Mouse (Mus musculus): ENCODE measurements around the gene Hecw2. TPM values are rescaled to one million over a fixed set of nuclear protein-coding genes. Genes with fewer than 3 reads are reported as not detected.

The Hecw2 gene
- polyA plus RNA-seq, 1 experiment = 5.2 TPM

DNA sequence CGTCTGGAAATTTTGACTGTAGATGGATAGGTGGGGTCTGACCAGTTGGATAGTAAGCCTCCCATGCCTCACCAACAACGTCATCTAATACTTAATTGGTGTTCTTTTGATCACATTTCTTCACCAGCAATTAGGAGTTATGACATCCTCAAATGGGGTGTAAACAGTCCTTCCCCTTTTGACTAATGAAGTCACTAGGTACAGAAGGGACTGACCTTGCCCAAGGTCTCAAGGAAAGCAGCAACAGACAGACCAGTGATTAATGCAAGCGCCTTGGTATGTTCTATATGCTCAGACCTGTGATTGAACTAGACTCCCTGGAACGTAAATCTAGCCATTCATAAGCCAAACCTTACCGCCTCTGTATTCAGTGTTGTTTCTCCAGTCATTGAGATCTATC, 364.7 kb downstream of the Hecw2 start:
- Histone ChIP-seq H3K4me1 (ENCODE audit: control insufficient read depth, insufficient read depth, low read length) (no peaks in the 10 kb centered on the region), H3K4me3 (ENCODE audit: insufficient read depth, low read length) (no peak overlapping the region), H3K27ac (ENCODE audit: insufficient read depth, low read length) (no peak overlapping the region)
- TF ChIP-seq CTCF (IDR thresholded peaks at IDR 0.05; ENCODE audit: borderline replicate concordance, insufficient read depth, low read length) (no peak), POLR2A (IDR thresholded peaks at IDR 0.05; ENCODE audit: low read depth, low read length) (no peak)

DNA sequence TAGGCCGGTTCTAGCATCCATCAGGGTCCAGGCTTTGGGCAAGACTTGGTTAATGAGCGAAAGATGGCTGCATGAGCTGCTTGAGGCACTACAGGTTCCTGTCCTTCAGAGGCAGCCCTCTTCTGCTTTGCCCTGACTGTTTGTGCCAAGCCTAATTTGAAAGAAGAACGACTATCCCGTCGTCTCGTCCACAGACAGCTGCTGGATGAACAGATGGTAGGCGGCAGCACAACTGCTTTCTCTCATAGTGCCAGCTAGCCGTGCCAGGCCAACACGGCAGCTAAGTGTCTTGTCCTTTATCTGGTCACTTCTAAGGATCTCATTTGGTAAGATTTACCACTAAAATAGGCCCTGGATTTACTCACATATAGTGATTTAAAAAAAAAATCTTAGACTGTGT, 365.9 kb downstream of the Hecw2 start:
- no peaks in the 10 kb centered on the region for H3K4me1 ChIP-seq (ENCODE audit: control insufficient read depth, insufficient read depth, low read length)
- TF ChIP-seq POLR2A (IDR thresholded peaks at IDR 0.05; ENCODE audit: low read depth, low read length) (no peak), CTCF (IDR thresholded peaks at IDR 0.05; ENCODE audit: borderline replicate concordance, insufficient read depth, low read length) (no peak)
- H3K27ac ChIP-seq (ENCODE audit: insufficient read depth, low read length) = no peak overlapping the region
- H3K4me3 ChIP-seq (ENCODE audit: insufficient read depth, low read length) = no peak overlapping the region

DNA sequence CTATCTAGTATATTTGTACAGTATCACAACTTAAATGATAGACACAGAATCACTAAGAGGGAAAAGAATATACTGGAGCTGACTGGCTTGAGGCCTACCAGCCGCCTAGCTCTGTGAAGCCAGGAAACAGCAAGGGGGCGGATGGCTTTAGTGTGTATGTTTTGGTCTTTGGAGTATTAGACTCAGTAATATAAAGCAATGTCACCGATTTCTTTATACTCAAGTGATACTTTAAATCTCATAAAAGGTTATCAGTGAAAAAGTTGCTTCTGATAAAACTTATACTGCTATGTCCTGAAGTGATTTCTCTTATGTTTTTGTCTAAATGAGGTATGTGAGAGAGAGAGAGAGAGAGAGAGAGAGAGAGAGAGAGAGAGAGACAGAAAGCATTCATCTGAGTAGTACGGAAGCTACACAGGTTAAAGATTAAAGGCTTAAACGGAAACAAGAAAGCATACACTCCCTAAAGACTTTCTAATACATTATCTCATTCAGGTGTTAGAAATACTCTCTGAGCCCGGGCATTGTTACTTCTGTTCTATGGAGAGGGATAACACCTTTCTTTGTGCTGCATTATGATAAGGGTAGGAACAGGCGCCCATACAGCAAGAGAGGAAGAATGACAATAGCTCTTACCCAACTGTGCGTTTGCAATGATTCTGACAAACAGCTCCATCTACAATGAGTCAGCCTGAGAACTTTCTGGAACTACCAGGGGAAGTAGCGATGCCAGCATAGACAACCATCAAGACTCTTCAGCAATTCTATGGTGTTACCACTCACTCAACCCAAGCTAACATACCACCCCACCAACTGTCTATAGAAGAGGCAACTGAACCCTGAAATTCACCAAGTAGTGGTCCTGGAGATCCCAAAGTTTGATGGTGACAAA, 370.3 kb downstream of the Hecw2 start:
- 0 out of 2 replicates have a peak, but pooled peaks cover 2% of the 10 kb centered on the region for H3K4me1 ChIP-seq (ENCODE audit: control insufficient read depth, insufficient read depth, low read length)
- H3K27ac ChIP-seq (ENCODE audit: insufficient read depth, low read length) = peak overlapping the region; percentile 89; the same call in 1 of the 2 replicates
- H3K4me3 ChIP-seq (ENCODE audit: insufficient read depth, low read length) = no peak overlapping the region
- TF ChIP-seq POLR2A (IDR thresholded peaks at IDR 0.05; ENCODE audit: low read depth, low read length) = no peak
- no peak for TF ChIP-seq CTCF (IDR thresholded peaks at IDR 0.05; ENCODE audit: borderline replicate concordance, insufficient read depth, low read length)

GRCm38 (mm10) chr1:53823687-53824445, 371.1 kb downstream of the Hecw2 start:
- H3K27ac ChIP-seq (ENCODE audit: insufficient read depth, low read length) = peak overlapping the region; percentile 89
- 0 out of 2 replicates have a peak, but pooled peaks cover 2% of the 10 kb centered on the region for H3K4me1 ChIP-seq (ENCODE audit: control insufficient read depth, insufficient read depth, low read length)
- no peak for TF ChIP-seq CTCF (IDR thresholded peaks at IDR 0.05; ENCODE audit: borderline replicate concordance, insufficient read depth, low read length)
- TF ChIP-seq POLR2A (IDR thresholded peaks at IDR 0.05; ENCODE audit: low read depth, low read length) = no peak
- peak overlapping the region; percentile 18 for H3K4me3 ChIP-seq (ENCODE audit: insufficient read depth, low read length)

- TF ChIP-seq CTCF (IDR thresholded peaks at IDR 0.05; ENCODE audit: borderline replicate concordance, insufficient read depth, low read length) = no peak
- no peak overlapping the region for H3K27ac ChIP-seq (ENCODE audit: insufficient read depth, low read length)
- H3K4me3 ChIP-seq (ENCODE audit: insufficient read depth, low read length) = no peak overlapping the region
- H3K4me1 ChIP-seq (ENCODE audit: control insufficient read depth, insufficient read depth, low read length) = peaks cover 6% of the 10 kb centered on the region; the same call in 1 of the 2 replicates
Measured at GRCm38 (mm10) chr1:53821983-53822382, 373.0 kb downstream of the Hecw2 start.

- H3K27ac ChIP-seq (ENCODE audit: insufficient read depth, low read length) = no peak overlapping the region
- peaks cover 6% of the 10 kb centered on the region; the same call in 1 of the 2 replicates for H3K4me1 ChIP-seq (ENCODE audit: control insufficient read depth, insufficient read depth, low read length)
- TF ChIP-seq CTCF (IDR thresholded peaks at IDR 0.05; ENCODE audit: borderline replicate concordance, insufficient read depth, low read length) (no peak), POLR2A (IDR thresholded peaks at IDR 0.05; ENCODE audit: low read depth, low read length) (no peak)
- no peak overlapping the region for H3K4me3 ChIP-seq (ENCODE audit: insufficient read depth, low read length)
Measured at GRCm38 (mm10) chr1:53820041-53820632, 374.8 kb downstream of the Hecw2 start.

GRCm38 (mm10) chr1:53818072-53818862, 376.7 kb downstream of the Hecw2 start:
- Histone ChIP-seq H3K27ac (ENCODE audit: insufficient read depth, low read length) (peak overlapping the region; percentile 85), H3K4me3 (ENCODE audit: insufficient read depth, low read length) (no peak overlapping the region), H3K4me1 (ENCODE audit: control insufficient read depth, insufficient read depth, low read length) (peaks cover 6% of the 10 kb centered on the region; the same call in 1 of the 2 replicates)
- TF ChIP-seq POLR2A (IDR thresholded peaks at IDR 0.05; ENCODE audit: low read depth, low read length) (no peak), CTCF (IDR thresholded peaks at IDR 0.05; ENCODE audit: borderline replicate concordance, insufficient read depth, low read length) (no peak)

DNA sequence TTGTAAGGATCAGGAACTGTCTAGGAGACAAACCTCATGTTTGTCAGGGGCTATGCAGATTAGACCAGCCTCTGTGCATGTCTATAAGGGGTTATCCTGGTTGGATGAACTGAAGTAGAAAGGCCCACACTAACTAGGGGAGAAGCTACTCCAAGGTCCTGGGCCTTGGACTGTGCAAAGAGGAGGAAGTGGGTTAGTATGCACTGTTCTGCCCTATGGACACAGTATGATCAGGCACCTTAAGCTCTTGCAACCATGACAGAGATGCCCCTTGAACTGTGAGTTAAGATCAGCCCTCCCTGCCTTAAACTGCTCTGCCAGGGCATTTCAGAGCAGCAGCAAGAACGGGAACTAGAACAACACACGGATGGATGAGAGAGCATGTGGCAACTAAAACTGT, 378.6 kb downstream of the Hecw2 start:
- no peak overlapping the region for H3K4me3 ChIP-seq (ENCODE audit: insufficient read depth, low read length)
- no peak overlapping the region for H3K27ac ChIP-seq (ENCODE audit: insufficient read depth, low read length)
- TF ChIP-seq CTCF (IDR thresholded peaks at IDR 0.05; ENCODE audit: borderline replicate concordance, insufficient read depth, low read length) (no peak), POLR2A (IDR thresholded peaks at IDR 0.05; ENCODE audit: low read depth, low read length) (no peak)
- peaks cover 6% of the 10 kb centered on the region; the same call in 1 of the 2 replicates for H3K4me1 ChIP-seq (ENCODE audit: control insufficient read depth, insufficient read depth, low read length)
